Mouse (Mus musculus) cerebellum, adult (tissue): ENCODE results near the gene Tmem88.

ENCODE experiments used
- ATAC-seq: cut with Nextera tagmentation; 2 replicates; pipeline ENCODE4 v1.9.2; 2017; ENCODE audit warnings: mild to moderate bottlenecking, moderate library complexity, mixed read lengths; ENCODE audit not compliant: insufficient number of reproducible peaks, low FRiP score, low TSS enrichment

The Tmem88 gene

DNA sequence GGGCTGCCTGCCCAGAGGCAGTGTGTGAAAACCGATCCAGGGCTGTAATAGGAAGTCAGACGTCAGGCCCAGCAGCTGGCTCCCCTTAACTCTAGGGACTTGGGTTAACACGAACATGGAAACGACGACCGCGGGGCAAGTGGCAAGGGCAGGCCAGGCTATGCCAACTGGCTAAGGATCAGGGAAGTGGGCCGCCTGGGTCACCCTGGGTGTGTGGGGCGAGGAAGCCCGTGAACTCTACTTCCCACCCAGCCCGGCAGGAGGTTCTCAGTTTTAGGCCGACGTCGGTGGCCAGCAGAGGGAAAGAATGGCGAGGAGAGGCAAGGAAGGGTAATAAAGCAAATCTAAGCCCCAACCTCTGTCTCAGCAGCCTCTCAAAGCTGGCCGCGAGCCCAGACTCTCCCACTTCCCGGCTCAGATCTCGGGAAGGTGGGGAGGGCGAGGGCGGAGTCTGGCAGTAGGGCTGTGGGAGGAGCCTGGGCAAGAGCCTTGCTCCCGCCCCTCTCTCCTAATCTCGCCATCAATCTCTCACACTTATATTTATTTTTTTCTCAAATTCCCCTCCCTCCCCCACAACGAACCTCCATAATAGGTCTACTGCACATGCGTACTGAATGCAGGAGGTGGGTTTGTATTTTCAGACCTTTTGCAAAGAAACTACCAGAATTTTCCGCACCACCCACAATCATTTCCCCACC, 31.7 kb downstream of the Tmem88 start:
- ATAC-seq = no peak

DNA sequence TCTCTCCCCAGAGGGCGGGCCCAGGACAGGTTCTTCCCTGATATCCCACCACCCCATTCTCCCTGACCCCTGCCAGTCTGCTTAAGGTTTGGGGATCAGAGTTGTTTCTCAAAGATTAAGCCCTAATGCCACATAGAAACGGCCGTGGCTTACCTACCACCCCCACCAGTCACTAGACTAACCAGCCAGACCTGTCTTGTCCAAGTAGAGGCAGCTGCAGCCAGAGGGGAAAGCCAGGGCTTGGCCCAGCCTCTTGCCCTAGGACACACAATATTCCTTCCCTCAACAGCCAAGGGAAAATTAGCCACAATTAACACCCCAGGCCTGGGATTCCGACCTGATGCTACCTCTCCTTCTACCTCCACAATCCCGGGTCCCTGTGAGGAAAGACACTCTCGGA, 32.3 kb downstream of the Tmem88 start:
- ATAC-seq = no peak

DNA sequence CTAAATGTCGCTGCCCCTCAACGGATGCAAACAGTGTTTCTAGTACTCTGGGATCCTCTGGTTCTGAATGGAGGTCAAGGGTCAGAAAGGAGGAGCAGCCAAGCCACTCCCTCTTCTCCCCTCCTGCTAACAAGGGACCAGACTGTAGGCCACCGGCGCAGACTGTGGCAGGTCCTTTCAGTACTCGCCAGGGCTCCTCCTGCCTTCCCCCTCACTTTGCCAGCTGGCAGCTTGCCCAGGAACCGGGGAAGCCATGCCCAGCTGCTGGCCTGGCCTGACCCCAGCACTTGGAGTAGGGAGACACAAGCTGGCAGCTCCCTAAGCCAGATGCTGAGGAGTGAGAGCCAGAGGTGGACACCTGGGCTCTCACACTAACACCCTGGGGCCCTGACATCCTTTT, 33.1 kb downstream of the Tmem88 start:
- 0 out of 2 replicates have a peak, but pooled peaks have one; percentile 37 for ATAC-seq

DNA sequence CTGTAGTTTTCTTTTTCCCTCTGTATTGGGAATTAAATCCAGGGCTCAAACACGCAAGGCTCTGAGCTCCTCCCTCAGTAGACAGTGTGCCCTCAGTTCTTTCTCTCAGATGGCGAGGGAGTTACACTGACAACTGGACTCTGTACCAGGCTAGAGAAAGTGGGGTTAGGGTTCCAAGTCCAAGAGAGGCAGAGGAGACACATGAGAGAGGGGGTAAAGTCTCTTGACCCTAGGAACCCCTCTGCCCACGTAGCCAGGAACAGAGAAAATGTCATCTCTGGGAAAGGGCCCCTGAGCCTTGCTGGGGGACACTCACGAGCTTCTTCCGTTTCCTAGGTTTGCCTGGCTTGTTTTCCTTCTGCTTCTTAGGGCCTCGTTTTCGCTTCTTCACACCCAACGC, 33.7 kb downstream of the Tmem88 start:
- no peak for ATAC-seq

DNA sequence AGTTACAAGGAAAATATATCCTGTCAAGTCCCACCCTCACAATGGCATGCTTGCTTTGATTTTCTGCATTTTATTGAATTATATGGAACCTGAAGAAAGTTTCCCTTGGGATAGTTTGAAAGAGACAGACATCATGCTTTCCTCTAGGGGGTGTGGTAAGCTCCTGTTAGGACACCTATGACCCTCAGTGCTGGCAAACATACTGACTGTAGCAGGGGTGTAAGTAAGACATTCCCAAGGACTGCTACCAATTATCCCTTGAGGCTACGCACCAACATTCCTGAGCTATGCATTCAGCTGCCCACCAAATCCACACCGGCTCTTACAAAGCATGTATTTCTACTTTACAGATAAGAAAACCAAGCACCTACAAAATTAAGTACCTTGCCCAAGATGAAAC, 35.6 kb downstream of the Tmem88 start:
- no peak for ATAC-seq

DNA sequence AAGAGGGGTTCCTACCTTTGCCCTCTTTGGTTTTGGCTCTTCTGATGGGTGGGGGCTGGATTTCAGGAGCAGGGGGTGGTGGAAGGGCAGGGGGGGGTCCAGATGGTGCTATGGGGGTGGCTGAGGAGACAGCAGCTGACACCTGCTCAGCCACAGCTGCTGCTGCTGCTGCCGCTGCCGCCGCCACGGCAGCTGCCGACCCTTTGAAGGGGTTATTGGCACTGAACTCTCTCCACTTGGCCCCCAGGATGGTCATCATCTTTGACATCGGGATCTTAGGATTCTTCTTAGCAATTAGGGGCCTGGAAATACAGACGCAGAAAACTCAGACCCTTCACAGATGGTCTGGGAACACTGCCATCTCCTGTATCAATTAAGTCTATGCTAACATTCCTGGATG, 36.0 kb downstream of the Tmem88 start:
- no peak for ATAC-seq

DNA sequence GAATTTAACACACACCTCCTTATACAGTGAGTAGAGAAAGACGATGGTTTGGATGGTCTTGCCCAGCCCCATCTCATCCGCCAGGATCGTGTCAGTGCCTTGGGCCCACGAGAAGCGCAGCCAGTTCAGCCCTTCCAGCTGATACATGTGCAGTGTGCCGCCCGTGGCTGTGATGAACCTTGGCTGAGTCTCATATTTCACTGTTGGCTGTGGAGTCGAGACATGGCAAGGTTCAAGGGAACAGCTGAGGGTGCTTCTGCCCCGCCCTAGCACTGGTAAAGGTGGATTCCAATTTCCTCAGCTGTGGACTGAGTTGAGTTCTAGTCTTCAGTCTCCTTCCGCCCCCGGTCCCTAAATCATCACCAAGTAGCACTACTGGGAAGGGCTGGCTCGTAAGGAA, 40.3 kb downstream of the Tmem88 start:
- no peak for ATAC-seq

DNA sequence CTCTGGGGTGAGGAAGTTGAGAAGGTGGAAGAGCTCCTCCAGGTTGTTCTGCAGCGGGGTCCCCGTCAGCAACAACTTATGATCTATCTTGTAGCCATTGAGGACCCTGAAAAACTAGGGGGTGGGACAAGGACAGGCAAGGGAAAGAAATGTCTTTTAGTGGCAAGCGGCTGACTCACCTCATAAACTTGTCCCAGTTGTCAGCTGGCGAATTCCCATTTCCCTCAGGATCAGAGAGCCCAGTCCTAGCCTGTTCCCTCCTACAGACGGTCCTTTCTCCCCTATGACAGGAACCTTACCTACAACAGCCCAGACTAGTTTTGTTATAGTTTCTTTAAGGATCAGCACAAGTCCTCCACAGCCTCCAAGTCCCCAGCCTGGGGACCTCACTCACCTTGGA, 41.5 kb downstream of the Tmem88 start:
- ATAC-seq = no peak
